Comparison of ENCODE assay signal across 8 mouse cellular contexts in genomic region chr8:128356796-128357539, GRCm38 (mm10). TPM values are rescaled to one million over a fixed set of nuclear protein-coding genes. Genes with fewer than 3 reads are reported as not detected.
DNase-seq lines count a peak whose midpoint lies in the region; ATAC-seq lines count a peak whose summit lies in the region.

No protein-coding gene starts in this region.

- peak overlapping the region; percentile 60 for H3K4me3 ChIP-seq in hindbrain, embryonic 14.5 days (replicated peaks; ENCODE audit: low read length)

- ATAC-seq in hindbrain, embryonic 14.5 days (ENCODE audit: low FRiP score) = peak; percentile 83

- H3K36me3 ChIP-seq in hindbrain, embryonic 14.5 days (replicated peaks; ENCODE audit: control insufficient read depth, insufficient read depth) = no peaks in the 10 kb centered on the region

- 2% methylated on average over 36 of the region's 49 CpGs for WGBS in hindbrain, embryonic 14.5 days

- peaks cover 19% of the 10 kb centered on the region; the same call in 1 of the 2 replicates for H3K4me1 ChIP-seq in hindbrain, embryonic 14.5 days (replicated peaks; ENCODE audit: control insufficient read depth, insufficient read depth, low read length)

- H3K27ac ChIP-seq in hindbrain, embryonic 14.5 days = peak overlapping the region; percentile 89

- H3K9ac ChIP-seq in hindbrain, embryonic 14.5 days = peak overlapping the region; percentile 88

- peak; percentile 69 for DNase-seq in ZHBTc4 (ENCODE audit: low read depth, low spot score)
- DNase-seq in cerebellum, postnatal 4 days (ENCODE audit: low spot score in 2 of 2) = peak; percentile 56 to 69
- DNase-seq in gastrocnemius, adult 18-20 months (ENCODE audit: low spot score) = peak; percentile 79
- peak; percentile 68 for DNase-seq in hindbrain, embryonic 14.5 days (ENCODE audit: low spot score)
- peak; percentile 70 to 77 for DNase-seq in layer of hippocampus, postnatal 36 days
- peak; percentile 86 for DNase-seq in lung, postnatal 14 days
- peak; percentile 73 for DNase-seq in ovary, postnatal 10 days (ENCODE audit: low spot score)
- DNase-seq in thymus, postnatal 25 days = peak; percentile 54

- peak overlapping the region; percentile 99 for H3K4me2 ChIP-seq in hindbrain, embryonic 14.5 days (replicated peaks)

- no peaks in the 10 kb centered on the region for H3K9me3 ChIP-seq in hindbrain, embryonic 14.5 days (ENCODE audit: control insufficient read depth, low read length)

- 0 out of 2 replicates have a peak, but pooled peaks cover 3% of the 10 kb centered on the region for H3K27me3 ChIP-seq in hindbrain, embryonic 14.5 days (ENCODE audit: control insufficient read depth, insufficient read depth, low read length)

RNA-seq across cellular contexts. Expression of gene Nrp1, which starts 1.4 kb away (rescaled TPM):
- total RNA-seq in gastrocnemius, adult 18-20 months (2021) = 10 to 100 TPM; 23.7 to 29.0 TPM
- 72.7 and 82.2 TPM in 2 replicates for polyA plus RNA-seq in hindbrain, embryonic 14.5 days (2014; fragmentation: Nextera tagmentation; extraction: Ambion mirVana)
- 100 to 1,000 TPM; 109 to 121 TPM for total RNA-seq in layer of hippocampus, postnatal 36 days (2021)

Comparison
In these comparisons a context has a peak if more than half of its experiments do, and no peak if none do; other contexts are left out.
1. Peak in every context shown above with its lines: DNase-seq, ATAC-seq, H3K4me3 ChIP-seq and H3K27ac ChIP-seq.